Mouse (Mus musculus): ENCODE measurements around the gene Fa2h.

GRCm38 (mm10) chr8:111325222-111325790 lies 68.3 kb downstream of the Fa2h start:
- no peak for TF ChIP-seq EP300 (IDR thresholded peaks at IDR 0.05)
- no peak for TF ChIP-seq CTCF (IDR thresholded peaks at IDR 0.05)
